Mouse (Mus musculus): ENCODE results near the gene Gm28043.

- TF ChIP-seq CTCF (IDR thresholded peaks at IDR 0.05; ENCODE audit: extremely low read depth, insufficient read depth, low read length) (no peak), POLR2A (IDR thresholded peaks at IDR 0.05; ENCODE audit: extremely low read depth, insufficient read depth, low read length) (no peak)
Measured at GRCm38 (mm10) chr17:29640971-29641370, 26.3 kb downstream of the Gm28043 start.

Measured in cortical plate, adult 2 months (tissue).